Mouse (Mus musculus) liver, adult 2 months (tissue): ENCODE results near the gene Tmtc4. TPM values are rescaled to one million over a fixed set of nuclear protein-coding genes. Genes with fewer than 3 reads are reported as not detected.
A peak's percentile ranks its signal among the peaks of the same experiment; 100 is the strongest.

Source experiments
- DNase-seq: peaks from one replicate; pipeline ENCODE4 v3.0.0-alpha.2; 2011; ENCODE audit warnings: low read depth, low spot score; ENCODE audit errors: extremely low read depth
- H3K27ac ChIP-seq: fragments of 200-500 bp; replicated peaks from 2 replicates; pipeline ENCODE4 v1.5.1; 2012; ENCODE audit warnings: low read depth, mild to moderate bottlenecking, control low read depth, inconsistent platforms, low read length; ENCODE audit not compliant: insufficient read depth
- H3K27me3 ChIP-seq: fragments of 200-500 bp; 2 replicates; pipeline ENCODE4 v1.6.1; 2012; ENCODE audit warnings: mild to moderate bottlenecking, moderate library complexity, low read length, inconsistent platforms; ENCODE audit not compliant: control insufficient read depth, insufficient read depth
- H3K36me3 ChIP-seq: fragments of 200-500 bp; 2 replicates; pipeline ENCODE4 v1.6.1; 2012; ENCODE audit warnings: low read length, inconsistent platforms; ENCODE audit not compliant: control insufficient read depth, insufficient read depth
- H3K4me1 ChIP-seq: fragments of 200-500 bp; 2 replicates; pipeline ENCODE4 v1.6.1; 2011; ENCODE audit warnings: low read length; ENCODE audit not compliant: control insufficient read depth, insufficient read depth
- H3K4me3 ChIP-seq: fragments of 200-500 bp; 2 replicates; pipeline ENCODE4 v1.5.1; 2011; ENCODE audit warnings: low read depth, mild to moderate bottlenecking, control low read depth, low read length, moderate library complexity; ENCODE audit not compliant: insufficient read depth
- H3K79me2 ChIP-seq: fragments of 200-500 bp; 2 replicates; pipeline ENCODE4 v1.6.1; 2012; ENCODE audit warnings: inconsistent platforms, mild to moderate bottlenecking, low read length, moderate library complexity; ENCODE audit not compliant: control insufficient read depth, insufficient read depth
- H3K9ac ChIP-seq: fragments of 200-500 bp; 2 replicates; pipeline ENCODE4 v1.6.1; 2012; ENCODE audit warnings: low read depth, mild to moderate bottlenecking, control low read depth, inconsistent platforms, low read length
- CTCF ChIP-seq: fragments of 200-500 bp; IDR thresholded peaks from 2 replicates; pipeline ENCODE4 v1.5.1; 2011; ENCODE audit warnings: low read depth, low read length, control low read depth
- POLR2A ChIP-seq: fragments of 200-500 bp; IDR thresholded peaks from 2 replicates; pipeline ENCODE4 v1.6.1; 2011; ENCODE audit warnings: low read length, control low read depth; ENCODE audit not compliant: insufficient read depth; ENCODE audit errors: extremely low read depth
- WGBS: fragments of 180-500 bp; shearing (Covaris S2); methylation state at CpG from one replicate; pipeline ENCODE4 v1.1.7; 2018; 5-methylcytosine and 5-hydroxymethylcytosine counted together
- polyA plus RNA-seq: library from polyadenylated mRNA; depleted of rRNA; stranded (reverse); fragments of >200 nt; gene quantifications from 2 replicates; pipeline ENCODE4 v1.2.3, GENCODE M21; 2012
- total RNA-seq: library from RNA; depleted of rRNA; stranded (reverse); fragments of >200 nt; gene quantifications from 2 replicates; pipeline ENCODE4 v1.2.3, GENCODE M21; 2014

Tmtc4 gene
- total and polyA plus RNA-seq, 2 experiments: 5.3 to 7.0 TPM

DNA sequence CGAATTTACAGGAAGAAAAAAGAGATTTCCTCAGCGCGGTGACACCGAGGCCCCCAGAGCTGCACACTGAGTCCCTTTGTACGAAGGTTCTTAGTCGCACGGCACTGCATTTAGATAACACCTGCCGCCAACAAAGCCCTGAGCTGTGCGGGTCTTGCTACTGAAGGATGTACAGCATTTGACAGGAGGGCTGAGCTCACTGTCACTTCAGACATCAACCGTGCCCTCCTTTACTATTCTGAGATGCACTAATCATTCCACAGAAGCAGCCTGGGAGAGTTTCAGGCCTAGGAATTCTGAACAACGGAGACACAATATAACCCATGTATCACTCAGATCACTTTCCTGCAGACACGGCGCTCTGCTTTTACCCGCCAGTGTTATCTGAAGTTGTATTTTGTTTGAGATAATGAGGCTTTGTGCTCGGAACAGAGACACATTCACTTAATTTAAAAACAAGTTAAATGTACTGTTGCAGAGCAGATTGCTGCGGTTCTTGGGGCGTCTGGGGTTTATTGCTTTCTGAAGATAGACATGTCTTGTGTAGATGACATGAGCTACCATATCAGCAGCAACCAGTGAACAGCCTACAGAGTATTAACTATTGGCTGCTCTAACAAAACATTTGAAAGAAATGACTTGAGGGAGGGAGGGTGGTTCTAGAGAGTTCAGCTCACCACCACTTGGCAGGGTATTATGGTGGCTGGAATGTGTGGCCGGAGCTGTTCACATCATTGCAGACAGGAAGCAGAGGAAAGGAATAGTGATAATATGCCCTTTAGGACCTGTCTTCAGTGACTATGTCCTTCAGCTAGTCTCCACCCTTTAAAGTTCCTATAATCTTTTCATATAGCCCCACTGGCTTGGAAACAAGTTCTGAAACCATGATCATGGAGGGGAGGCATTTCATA is 25.5 kb upstream of the Tmtc4 start:
- no peaks in the 10 kb centered on the region for H3K36me3 ChIP-seq
- no peaks in the 10 kb centered on the region for H3K79me2 ChIP-seq
- no peak overlapping the region for H3K9ac ChIP-seq
- no peak overlapping the region for H3K4me3 ChIP-seq
- no peak for DNase-seq
- 76% methylated on average over 18 of the region's 18 CpGs for WGBS
- TF ChIP-seq POLR2A: no peak
- TF ChIP-seq CTCF: no peak
- H3K4me1 ChIP-seq: no peaks in the 10 kb centered on the region
- H3K27me3 ChIP-seq: no peaks in the 10 kb centered on the region
- H3K27ac ChIP-seq: no peak overlapping the region

DNA sequence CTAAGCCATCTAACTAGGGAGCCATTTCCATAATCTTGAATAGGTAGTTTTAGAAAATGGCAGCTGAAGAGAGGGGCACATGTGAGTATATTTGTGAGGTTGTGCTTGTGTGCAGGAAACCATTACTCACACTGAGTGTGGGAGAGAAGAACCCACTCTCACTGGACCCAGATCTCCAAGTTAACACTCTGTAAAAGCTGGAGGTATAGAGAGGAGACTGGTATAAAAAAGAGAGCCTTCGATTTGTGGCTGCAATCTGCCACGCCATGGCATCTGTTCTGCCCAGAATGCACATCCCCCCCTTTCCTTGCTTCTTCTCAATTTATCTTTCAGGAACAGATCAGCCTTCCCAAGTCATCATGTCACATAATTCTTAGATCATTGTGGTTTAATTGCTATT is 24.8 kb upstream of the Tmtc4 start:
- Histone ChIP-seq H3K27me3 (no peaks in the 10 kb centered on the region), H3K79me2 (no peaks in the 10 kb centered on the region), H3K4me1 (no peaks in the 10 kb centered on the region), H3K4me3 (no peak overlapping the region), H3K9ac (no peak overlapping the region), H3K27ac (no peak overlapping the region), H3K36me3 (no peaks in the 10 kb centered on the region)
- no peak for TF ChIP-seq CTCF
- TF ChIP-seq POLR2A: no peak
- 87% methylated on average over 2 of the region's 2 CpGs for WGBS
- no peak for DNase-seq

DNA sequence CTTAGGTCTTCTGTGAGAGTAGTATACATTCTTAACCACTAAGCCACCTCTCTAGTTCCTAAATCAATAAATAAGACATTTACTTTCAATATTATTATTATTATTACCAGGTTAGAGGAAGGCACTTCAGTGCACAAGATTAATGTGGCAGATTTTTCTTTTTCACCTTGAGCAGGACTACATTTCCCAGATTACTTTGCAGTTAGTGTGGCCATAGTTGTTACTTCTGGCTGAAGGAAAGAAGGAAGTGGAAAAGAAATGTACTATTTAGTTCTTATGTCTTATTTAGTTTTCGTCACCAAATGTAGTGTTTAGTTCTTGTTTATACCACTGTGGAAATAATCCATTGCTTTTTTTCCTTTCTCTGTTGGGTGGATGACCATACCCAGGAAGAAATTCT is 19.9 kb upstream of the Tmtc4 start:
- Histone ChIP-seq H3K27ac (no peak overlapping the region), H3K36me3 (no peaks in the 10 kb centered on the region), H3K79me2 (no peaks in the 10 kb centered on the region), H3K4me3 (no peak overlapping the region), H3K9ac (no peak overlapping the region), H3K4me1 (no peaks in the 10 kb centered on the region), H3K27me3 (no peaks in the 10 kb centered on the region)
- 96% methylated on average over 1 of the region's 1 CpGs for WGBS
- no peak for TF ChIP-seq POLR2A
- TF ChIP-seq CTCF: no peak
- DNase-seq: no peak

DNA sequence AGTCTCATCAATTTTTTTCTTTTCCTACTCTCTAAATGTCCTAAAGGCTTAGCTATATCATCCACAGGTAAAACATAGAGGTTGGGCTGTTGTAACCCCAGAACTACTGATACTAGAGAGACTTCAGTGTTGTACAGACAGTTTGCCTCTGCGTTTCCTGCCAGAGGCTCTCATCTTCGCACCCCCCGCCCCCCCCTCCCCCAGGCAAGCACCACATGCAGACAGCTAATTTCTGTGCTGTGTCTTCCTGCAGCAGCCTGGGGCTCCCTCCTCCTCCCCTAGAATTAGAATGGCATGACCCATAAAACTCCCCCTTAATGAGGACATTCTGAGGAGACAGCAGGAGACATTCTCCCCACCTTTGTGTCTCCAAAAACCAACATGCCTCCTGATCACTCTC is 17.6 kb upstream of the Tmtc4 start:
- 41% methylated on average over 3 of the region's 3 CpGs for WGBS
- TF ChIP-seq POLR2A: no peak

DNA sequence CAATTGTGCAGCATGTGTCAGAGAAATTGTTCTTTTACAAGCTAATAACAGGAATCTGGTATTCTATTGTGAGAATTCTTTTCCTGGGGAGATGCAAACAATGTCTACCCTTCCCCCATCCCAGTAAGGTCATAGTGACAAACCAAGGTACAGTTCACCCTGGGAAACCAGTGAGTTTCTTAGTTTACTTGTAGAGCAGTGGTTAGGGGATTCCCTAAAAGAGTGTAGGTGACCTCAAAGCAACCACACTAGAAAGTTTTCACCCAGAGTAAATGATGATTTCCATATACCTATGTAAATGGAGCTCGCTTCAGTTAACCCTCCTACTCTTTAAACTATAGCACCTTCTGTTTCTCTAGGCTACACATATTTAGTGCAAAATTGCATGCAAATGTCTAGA is 13.6 kb upstream of the Tmtc4 start:
- TF ChIP-seq POLR2A (no peak), CTCF (no peak)
- H3K36me3 ChIP-seq: no peaks in the 10 kb centered on the region
- H3K27ac ChIP-seq: no peak overlapping the region
- no peak overlapping the region for H3K4me3 ChIP-seq
- H3K27me3 ChIP-seq: no peaks in the 10 kb centered on the region
- no peak overlapping the region for H3K9ac ChIP-seq
- H3K4me1 ChIP-seq: no peaks in the 10 kb centered on the region
- no peaks in the 10 kb centered on the region for H3K79me2 ChIP-seq
- no peak for DNase-seq
- WGBS: 86% methylated on average over 1 of the region's 1 CpGs

More for the DNA sequence above, 17.6 kb upstream of the Tmtc4 start:
- no peaks in the 10 kb centered on the region for H3K79me2 ChIP-seq
- H3K27ac ChIP-seq: no peak overlapping the region
- no peaks in the 10 kb centered on the region for H3K4me1 ChIP-seq
- H3K36me3 ChIP-seq: no peaks in the 10 kb centered on the region
- DNase-seq: no peak
- H3K27me3 ChIP-seq: no peaks in the 10 kb centered on the region
- H3K9ac ChIP-seq: no peak overlapping the region
- no peak overlapping the region for H3K4me3 ChIP-seq

DNA sequence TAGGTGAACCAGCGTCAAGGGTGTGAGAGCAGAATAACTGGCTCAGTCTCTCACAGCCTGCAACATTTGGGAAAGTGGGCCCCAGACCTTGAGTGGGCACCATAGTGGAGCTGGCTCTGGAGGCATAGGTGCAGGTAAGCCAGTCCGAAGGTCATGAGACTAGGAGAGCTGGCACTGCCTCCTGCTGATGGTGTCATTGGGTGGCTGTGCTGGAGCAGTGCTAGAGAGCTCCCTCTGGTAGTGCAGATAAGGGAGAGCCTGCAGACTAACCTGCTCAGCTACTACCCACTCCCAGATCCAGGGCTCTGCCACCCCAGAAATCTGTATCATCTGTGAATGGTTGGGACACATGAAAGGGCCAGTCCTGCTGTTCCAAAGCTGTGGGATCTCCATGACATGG is 10.1 kb upstream of the Tmtc4 start:
- Histone ChIP-seq H3K9ac (no peak overlapping the region), H3K36me3 (no peaks in the 10 kb centered on the region), H3K27me3 (no peaks in the 10 kb centered on the region), H3K4me3 (no peak overlapping the region), H3K27ac (no peak overlapping the region), H3K4me1 (no peaks in the 10 kb centered on the region), H3K79me2 (no peaks in the 10 kb centered on the region)
- peak; percentile 19 for DNase-seq
- TF ChIP-seq CTCF (no peak), POLR2A (no peak)
- 85% methylated on average over 2 of the region's 2 CpGs for WGBS
